Mouse (Mus musculus) intestine, embryonic 14.5 days (tissue): ENCODE measurements at regions not wholly inside any gene's neighbourhood (a gene's known extent, or its start where the extent isn't known, plus 50 kb on each side); places are given as distances from the start of the nearest gene placed in this dataset.

Experiments
- ATAC-seq: fragments of 200-750 bp; cut with Nextera tagmentation; replicated peaks from 2 replicates; pipeline ENCODE4 v1.8.0; 2017; ENCODE audit warnings: low read depth, moderate number of reproducible peaks, moderate TSS enrichment, moderate library complexity; ENCODE audit not compliant: low FRiP score, low TSS enrichment
- DNase-seq: peaks from one replicate; pipeline ENCODE4 v3.0.0-alpha.2; 2018; ENCODE audit warnings: low spot score
- H3K27ac ChIP-seq: fragments of 300-500 bp; sonication (generic); 2 replicates; pipeline ENCODE4 v1.5.1; 2014; ENCODE audit warnings: low read depth, mild to moderate bottlenecking, control low read depth
- H3K27me3 ChIP-seq: fragments of 300-500 bp; sonication (generic); replicated peaks from 2 replicates; pipeline ENCODE4 v1.6.1; 2014; ENCODE audit warnings: low read length, control low read depth; ENCODE audit not compliant: control insufficient read depth, insufficient read depth
- H3K36me3 ChIP-seq: fragments of 300-500 bp; sonication (generic); 2 replicates; pipeline ENCODE4 v1.6.1; 2014; ENCODE audit warnings: low read length, control low read depth; ENCODE audit not compliant: control insufficient read depth, insufficient read depth
- H3K4me1 ChIP-seq: fragments of 300-500 bp; sonication (generic); replicated peaks from 2 replicates; pipeline ENCODE4 v1.6.1; 2014; ENCODE audit warnings: low read length, control low read depth, mixed read lengths; ENCODE audit not compliant: control insufficient read depth, insufficient read depth
- H3K4me2 ChIP-seq: fragments of 300-500 bp; sonication (generic); 2 replicates; pipeline ENCODE4 v1.6.1; 2014; ENCODE audit warnings: low read length
- H3K4me3 ChIP-seq: fragments of 300-500 bp; sonication (generic); 2 replicates; pipeline ENCODE4 v1.5.1; 2014; ENCODE audit warnings: low read depth, low read length, control low read depth, mixed read lengths
- H3K9ac ChIP-seq: fragments of 300-500 bp; sonication (generic); 2 replicates; pipeline ENCODE4 v1.6.1; 2014; ENCODE audit warnings: mild to moderate bottlenecking, low read length
- H3K9me3 ChIP-seq: fragments of 300-500 bp; sonication (generic); 2 replicates; pipeline ENCODE4 v1.6.1; 2016; ENCODE audit warnings: low read length, control low read depth; ENCODE audit not compliant: control insufficient read depth
- WGBS: fragments of 180-500 bp; shearing (Covaris S2); extraction: QIAGEN DNeasy Blood & Tissue Kit; methylation state at CpG from one replicate; pipeline ENCODE4 v1.1.7; 2014; 5-methylcytosine and 5-hydroxymethylcytosine counted together

GRCm38 (mm10) chr10:38419771-38420170 lies 401.8 kb downstream of the Rfpl4b start:
- Histone ChIP-seq H3K4me3 (no peak overlapping the region), H3K36me3 (no peaks in the 10 kb centered on the region), H3K4me2 (no peak overlapping the region), H3K27me3 (no peaks in the 10 kb centered on the region), H3K4me1 (no peaks in the 10 kb centered on the region), H3K9me3 (no peaks in the 10 kb centered on the region), H3K9ac (no peak overlapping the region), H3K27ac (no peak overlapping the region)
- ATAC-seq (no peak), DNase-seq (no peak)

GRCm38 (mm10) chr10:38383161-38383560 lies 438.4 kb downstream of the Rfpl4b start:
- H3K4me1 ChIP-seq, result no peaks in the 10 kb centered on the region
- 43% methylated on average over 2 of the region's 2 CpGs for WGBS
- ATAC-seq (no peak), DNase-seq (no peak)
- no peak overlapping the region for H3K4me2 ChIP-seq
- no peak overlapping the region for H3K4me3 ChIP-seq
- H3K27me3 ChIP-seq, result no peaks in the 10 kb centered on the region
- no peaks in the 10 kb centered on the region for H3K36me3 ChIP-seq
- H3K27ac ChIP-seq, result no peak overlapping the region
- no peaks in the 10 kb centered on the region for H3K9me3 ChIP-seq
- no peak overlapping the region for H3K9ac ChIP-seq

GRCm38 (mm10) chr10:38381873-38382296 lies 439.7 kb downstream of the Rfpl4b start:
- ATAC-seq (0 out of 2 replicates have a peak, but pooled peaks have one; percentile 15), DNase-seq (no peak)
- Histone ChIP-seq H3K9me3 (no peaks in the 10 kb centered on the region), H3K9ac (no peak overlapping the region), H3K4me1 (no peaks in the 10 kb centered on the region), H3K4me3 (no peak overlapping the region), H3K4me2 (no peak overlapping the region), H3K36me3 (no peaks in the 10 kb centered on the region), H3K27me3 (no peaks in the 10 kb centered on the region), H3K27ac (no peak overlapping the region)
- WGBS, result 88% methylated on average over 7 of the region's 7 CpGs

- no peak for ATAC-seq
- 83% methylated on average over 2 of the region's 2 CpGs for WGBS
These were observed 441.2 kb downstream of the Rfpl4b start for GRCm38 (mm10) chr10:38380388-38380787.

GRCm38 (mm10) chr10:38366776-38367175 lies 454.8 kb downstream of the Rfpl4b start:
- Histone ChIP-seq H3K36me3 (no peaks in the 10 kb centered on the region), H3K4me2 (no peak overlapping the region), H3K4me3 (no peak overlapping the region), H3K9me3 (no peaks in the 10 kb centered on the region), H3K27ac (no peak overlapping the region), H3K4me1 (no peaks in the 10 kb centered on the region), H3K9ac (no peak overlapping the region), H3K27me3 (no peaks in the 10 kb centered on the region)
- ATAC-seq (no peak), DNase-seq (no peak)
- 96% methylated on average over 2 of the region's 2 CpGs for WGBS

More at GRCm38 (mm10) chr10:38380388-38380787, 441.2 kb downstream of the Rfpl4b start:
- no peaks in the 10 kb centered on the region for H3K27me3 ChIP-seq
- H3K27ac ChIP-seq, result no peak overlapping the region
- H3K4me2 ChIP-seq, result no peak overlapping the region
- H3K4me1 ChIP-seq, result no peaks in the 10 kb centered on the region
- no peak for DNase-seq
- no peak overlapping the region for H3K4me3 ChIP-seq
- H3K9me3 ChIP-seq, result no peaks in the 10 kb centered on the region
- H3K36me3 ChIP-seq, result no peaks in the 10 kb centered on the region
- no peak overlapping the region for H3K9ac ChIP-seq

GRCm38 (mm10) chr10:38364876-38365275 lies 456.7 kb downstream of the Rfpl4b start:
- WGBS, result 84% methylated on average over 4 of the region's 4 CpGs
- no peak for ATAC-seq

GRCm38 (mm10) chr10:38357539-38358232 lies 463.9 kb downstream of the Rfpl4b start:
- H3K4me1 ChIP-seq, result no peaks in the 10 kb centered on the region
- no peak overlapping the region for H3K4me2 ChIP-seq
- H3K4me3 ChIP-seq, result no peak overlapping the region
- H3K27me3 ChIP-seq, result no peaks in the 10 kb centered on the region
- DNase-seq, result no peak
- no peaks in the 10 kb centered on the region for H3K36me3 ChIP-seq
- no peaks in the 10 kb centered on the region for H3K9me3 ChIP-seq
- WGBS, result 47% methylated on average over 1 of the region's 1 CpGs
- H3K9ac ChIP-seq, result no peak overlapping the region
- H3K27ac ChIP-seq, result no peak overlapping the region
- no peak for ATAC-seq

More at GRCm38 (mm10) chr10:38364876-38365275, 456.7 kb downstream of the Rfpl4b start:
- Histone ChIP-seq H3K4me2 (no peak overlapping the region), H3K9me3 (no peaks in the 10 kb centered on the region), H3K27me3 (no peaks in the 10 kb centered on the region), H3K4me1 (no peaks in the 10 kb centered on the region), H3K36me3 (no peaks in the 10 kb centered on the region), H3K4me3 (no peak overlapping the region), H3K27ac (no peak overlapping the region), H3K9ac (no peak overlapping the region)
- no peak for DNase-seq

GRCm38 (mm10) chr10:38353973-38354372 lies 467.6 kb downstream of the Rfpl4b start:
- H3K27ac ChIP-seq, result no peak overlapping the region
- H3K36me3 ChIP-seq, result no peaks in the 10 kb centered on the region
- no peak overlapping the region for H3K4me2 ChIP-seq
- no peaks in the 10 kb centered on the region for H3K27me3 ChIP-seq
- no peaks in the 10 kb centered on the region for H3K4me1 ChIP-seq
- no peaks in the 10 kb centered on the region for H3K9me3 ChIP-seq
- no peak overlapping the region for H3K4me3 ChIP-seq
- DNase-seq (no peak), ATAC-seq (no peak)
- H3K9ac ChIP-seq, result no peak overlapping the region
- WGBS, result 50% methylated on average over 2 of the region's 2 CpGs

- H3K4me3 ChIP-seq, result no peak overlapping the region
- H3K9me3 ChIP-seq, result no peaks in the 10 kb centered on the region
- no peak overlapping the region for H3K4me2 ChIP-seq
- 63% methylated on average over 5 of the region's 5 CpGs for WGBS
- DNase-seq, result no peak
- no peak overlapping the region for H3K9ac ChIP-seq
- no peak for ATAC-seq
- no peaks in the 10 kb centered on the region for H3K27me3 ChIP-seq
- no peaks in the 10 kb centered on the region for H3K4me1 ChIP-seq
- H3K27ac ChIP-seq, result no peak overlapping the region
- H3K36me3 ChIP-seq, result no peaks in the 10 kb centered on the region
These were observed 468.1 kb downstream of the Rfpl4b start for GRCm38 (mm10) chr10:38353526-38353925.
